Mouse (Mus musculus): ENCODE results near the gene Dusp28. TPM values are rescaled to one million over a fixed set of nuclear protein-coding genes. Genes with fewer than 3 reads are reported as not detected.

Dusp28 gene
- polyA plus RNA-seq, 1 experiment, result 73.5 TPM

- Histone ChIP-seq H3K4me1 (replicated peaks; ENCODE audit: control insufficient read depth, insufficient read depth, low read length) (no peaks in the 10 kb centered on the region), H3K4me3 (ENCODE audit: control insufficient read depth, insufficient read depth, low read length) (no peak overlapping the region), H3K27ac (ENCODE audit: control insufficient read depth, insufficient read depth, low read length) (no peak overlapping the region), H3K36me3 (ENCODE audit: control insufficient read depth, insufficient read depth, low read length) (no peaks in the 10 kb centered on the region), H3K27me3 (ENCODE audit: control insufficient read depth, insufficient read depth, low read length) (no peaks in the 10 kb centered on the region)
- TF ChIP-seq POLR2A (IDR thresholded peaks at IDR 0.05; ENCODE audit: control insufficient read depth, extremely low read depth, insufficient read depth, low read length, poor library complexity) (no peak), CTCF (IDR thresholded peaks at IDR 0.05; ENCODE audit: borderline replicate concordance, control insufficient read depth, extremely low read depth, insufficient read depth, low read length, poor library complexity) (no peak)
- no peak for DNase-seq
- WGBS, result 84% methylated on average over 3 of the region's 3 CpGs
Measured at GRCm38 (mm10) chr1:92874011-92874410, 32.8 kb upstream of the Dusp28 start.

GRCm38 (mm10) chr1:92875360-92876111 lies 31.2 kb upstream of the Dusp28 start:
- no peaks in the 10 kb centered on the region for H3K27me3 ChIP-seq (ENCODE audit: control insufficient read depth, insufficient read depth, low read length)
- no peak for DNase-seq
- no peak overlapping the region for H3K4me3 ChIP-seq (ENCODE audit: control insufficient read depth, insufficient read depth, low read length)
- H3K4me1 ChIP-seq (replicated peaks; ENCODE audit: control insufficient read depth, insufficient read depth, low read length), result no peaks in the 10 kb centered on the region
- TF ChIP-seq POLR2A (IDR thresholded peaks at IDR 0.05; ENCODE audit: control insufficient read depth, extremely low read depth, insufficient read depth, low read length, poor library complexity) (no peak), CTCF (IDR thresholded peaks at IDR 0.05; ENCODE audit: borderline replicate concordance, control insufficient read depth, extremely low read depth, insufficient read depth, low read length, poor library complexity) (no peak)
- H3K27ac ChIP-seq (ENCODE audit: control insufficient read depth, insufficient read depth, low read length), result no peak overlapping the region
- 76% methylated on average over 8 of the region's 8 CpGs for WGBS
- H3K36me3 ChIP-seq (ENCODE audit: control insufficient read depth, insufficient read depth, low read length), result no peaks in the 10 kb centered on the region

- no peaks in the 10 kb centered on the region for H3K27me3 ChIP-seq (ENCODE audit: control insufficient read depth, insufficient read depth, low read length)
- no peak overlapping the region for H3K27ac ChIP-seq (ENCODE audit: control insufficient read depth, insufficient read depth, low read length)
- no peak for TF ChIP-seq POLR2A (IDR thresholded peaks at IDR 0.05; ENCODE audit: control insufficient read depth, extremely low read depth, insufficient read depth, low read length, poor library complexity)
- TF ChIP-seq CTCF (IDR thresholded peaks at IDR 0.05; ENCODE audit: borderline replicate concordance, control insufficient read depth, extremely low read depth, insufficient read depth, low read length, poor library complexity), result no peak
- 85% methylated on average over 12 of the region's 12 CpGs for WGBS
- DNase-seq, result no peak
- H3K4me1 ChIP-seq (replicated peaks; ENCODE audit: control insufficient read depth, insufficient read depth, low read length), result no peaks in the 10 kb centered on the region
- H3K36me3 ChIP-seq (ENCODE audit: control insufficient read depth, insufficient read depth, low read length), result no peaks in the 10 kb centered on the region
- H3K4me3 ChIP-seq (ENCODE audit: control insufficient read depth, insufficient read depth, low read length), result no peak overlapping the region
Measured at GRCm38 (mm10) chr1:92877431-92877978, 29.3 kb upstream of the Dusp28 start.

GRCm38 (mm10) chr1:92878066-92878741 lies 28.6 kb upstream of the Dusp28 start:
- H3K4me3 ChIP-seq (ENCODE audit: control insufficient read depth, insufficient read depth, low read length), result no peak overlapping the region
- DNase-seq, result no peak
- no peaks in the 10 kb centered on the region for H3K27me3 ChIP-seq (ENCODE audit: control insufficient read depth, insufficient read depth, low read length)
- no peaks in the 10 kb centered on the region for H3K4me1 ChIP-seq (replicated peaks; ENCODE audit: control insufficient read depth, insufficient read depth, low read length)
- TF ChIP-seq CTCF (IDR thresholded peaks at IDR 0.05; ENCODE audit: borderline replicate concordance, control insufficient read depth, extremely low read depth, insufficient read depth, low read length, poor library complexity), result no peak
- no peak for TF ChIP-seq POLR2A (IDR thresholded peaks at IDR 0.05; ENCODE audit: control insufficient read depth, extremely low read depth, insufficient read depth, low read length, poor library complexity)
- WGBS, result 90% methylated on average over 13 of the region's 13 CpGs
- H3K36me3 ChIP-seq (ENCODE audit: control insufficient read depth, insufficient read depth, low read length), result no peaks in the 10 kb centered on the region
- H3K27ac ChIP-seq (ENCODE audit: control insufficient read depth, insufficient read depth, low read length), result no peak overlapping the region

GRCm38 (mm10) chr1:92879266-92879665 lies 27.5 kb upstream of the Dusp28 start:
- DNase-seq, result no peak
- Histone ChIP-seq H3K27me3 (ENCODE audit: control insufficient read depth, insufficient read depth, low read length) (no peaks in the 10 kb centered on the region), H3K4me3 (ENCODE audit: control insufficient read depth, insufficient read depth, low read length) (no peak overlapping the region), H3K36me3 (ENCODE audit: control insufficient read depth, insufficient read depth, low read length) (no peaks in the 10 kb centered on the region), H3K4me1 (replicated peaks; ENCODE audit: control insufficient read depth, insufficient read depth, low read length) (no peaks in the 10 kb centered on the region), H3K27ac (ENCODE audit: control insufficient read depth, insufficient read depth, low read length) (no peak overlapping the region)
- 92% methylated on average over 12 of the region's 12 CpGs for WGBS
- TF ChIP-seq POLR2A (IDR thresholded peaks at IDR 0.05; ENCODE audit: control insufficient read depth, extremely low read depth, insufficient read depth, low read length, poor library complexity) (no peak), CTCF (IDR thresholded peaks at IDR 0.05; ENCODE audit: borderline replicate concordance, control insufficient read depth, extremely low read depth, insufficient read depth, low read length, poor library complexity) (no peak)

DNA sequence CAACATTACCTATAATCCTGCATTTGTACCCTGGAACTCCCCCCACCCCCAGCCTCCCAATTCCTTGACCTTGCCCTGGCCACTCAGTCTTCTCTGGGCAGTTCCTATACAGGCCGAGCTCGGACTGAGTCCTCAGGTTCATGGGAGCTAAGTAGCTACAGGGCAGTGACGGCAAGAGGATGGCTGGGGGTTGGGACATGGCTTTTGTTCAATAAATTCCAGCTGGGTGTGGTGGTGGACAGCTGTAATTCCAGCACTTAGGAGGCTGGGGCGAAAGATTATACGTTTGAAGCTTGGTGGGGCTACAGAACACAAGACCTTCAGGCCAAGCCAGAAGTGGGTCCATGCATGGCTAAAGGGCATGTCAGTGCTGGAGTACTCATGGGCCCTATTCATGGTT lies 26.7 kb upstream of the Dusp28 start:
- no peak overlapping the region for H3K27ac ChIP-seq (ENCODE audit: control insufficient read depth, insufficient read depth, low read length)
- no peak overlapping the region for H3K4me3 ChIP-seq (ENCODE audit: control insufficient read depth, insufficient read depth, low read length)
- H3K36me3 ChIP-seq (ENCODE audit: control insufficient read depth, insufficient read depth, low read length), result no peaks in the 10 kb centered on the region
- 89% methylated on average over 5 of the region's 5 CpGs for WGBS
- H3K27me3 ChIP-seq (ENCODE audit: control insufficient read depth, insufficient read depth, low read length), result no peaks in the 10 kb centered on the region
- no peaks in the 10 kb centered on the region for H3K4me1 ChIP-seq (replicated peaks; ENCODE audit: control insufficient read depth, insufficient read depth, low read length)
- no peak for TF ChIP-seq CTCF (IDR thresholded peaks at IDR 0.05; ENCODE audit: borderline replicate concordance, control insufficient read depth, extremely low read depth, insufficient read depth, low read length, poor library complexity)
- TF ChIP-seq POLR2A (IDR thresholded peaks at IDR 0.05; ENCODE audit: control insufficient read depth, extremely low read depth, insufficient read depth, low read length, poor library complexity), result no peak
- no peak for DNase-seq

All from thymus, adult 2 months (tissue).